In genomic region chr12:110992771-110993170, GRCm38 (mm10) we compare ENCODE assay signal across 8 mouse cellular contexts. TPM values are rescaled to one million over a fixed set of nuclear protein-coding genes. Genes with fewer than 3 reads are reported as not detected.
DNase-seq lines count a peak whose midpoint lies in the region; ATAC-seq lines count a peak whose summit lies in the region.

No protein-coding gene starts in this region.

- H3K36me3 ChIP-seq in heart, embryonic 14.5 days (ENCODE audit: control insufficient read depth, insufficient read depth, low read length): no peaks in the 10 kb centered on the region
- no peaks in the 10 kb centered on the region for H3K36me3 ChIP-seq in intestine, embryonic 14.5 days (ENCODE audit: control insufficient read depth, insufficient read depth, low read length)
- H3K36me3 ChIP-seq in liver, embryonic 16.5 days (ENCODE audit: control insufficient read depth, insufficient read depth): no peaks in the 10 kb centered on the region

- no peak for ATAC-seq in heart, embryonic 14.5 days (ENCODE audit: insufficient number of reproducible peaks, insufficient read depth, low FRiP score, low read depth)
- 0 out of 2 replicates have a peak, but pooled peaks have one; percentile 32 for ATAC-seq in cerebellum, adult (ENCODE audit: insufficient number of reproducible peaks, low FRiP score, low TSS enrichment)
- no peak for ATAC-seq in intestine, embryonic 14.5 days (replicated peaks; ENCODE audit: low FRiP score, low TSS enrichment, low read depth)
- no peak for ATAC-seq in liver, embryonic 16.5 days (ENCODE audit: low read depth)

- peak overlapping the region; percentile 73 for H3K9ac ChIP-seq in heart, embryonic 14.5 days (ENCODE audit: low read length)
- no peak overlapping the region for H3K9ac ChIP-seq in intestine, embryonic 14.5 days (ENCODE audit: low read length)
- no peak overlapping the region for H3K9ac ChIP-seq in liver, embryonic 16.5 days (ENCODE audit: low read depth, low read length)

- no peak for DNase-seq in heart, adult 18-20 months
- DNase-seq in intestine, embryonic 14.5 days (ENCODE audit: low spot score): no peak
- DNase-seq in T-cell, adult 2 months (ENCODE audit: low spot score): no peak
- no peak for DNase-seq in urinary bladder, postnatal 36 days (ENCODE audit: low spot score in 2 of 2)
- no peak for DNase-seq in left cerebral cortex, adult 18-20 months (ENCODE audit: low spot score in 2 of 2)

- 76% methylated on average over 12 of the region's 12 CpGs for WGBS in heart, embryonic 14.5 days
- WGBS in intestine, embryonic 14.5 days: 79% methylated on average over 12 of the region's 12 CpGs
- WGBS in liver, embryonic 16.5 days (ENCODE audit: insufficient replicate concordance): 77% methylated on average over 12 of the region's 12 CpGs

- no peaks in the 10 kb centered on the region for H3K27me3 ChIP-seq in heart, embryonic 14.5 days (ENCODE audit: control insufficient read depth, insufficient read depth, low read length)
- H3K27me3 ChIP-seq in intestine, embryonic 14.5 days (replicated peaks; ENCODE audit: control insufficient read depth, insufficient read depth, low read length): no peaks in the 10 kb centered on the region
- H3K27me3 ChIP-seq in liver, embryonic 16.5 days (ENCODE audit: control insufficient read depth, insufficient read depth, low read depth, low read length): no peaks in the 10 kb centered on the region

- H3K4me1 ChIP-seq in heart, embryonic 14.5 days (ENCODE audit: control insufficient read depth in 2 of 2, insufficient read depth in 2 of 2, low read length in 2 of 2): peaks cover 3 to 11% of the 10 kb centered on the region in 2 experiments; a peak in 2 of 4 replicates
- 0 out of 2 replicates have a peak, but pooled peaks cover 9% of the 10 kb centered on the region for H3K4me1 ChIP-seq in intestine, embryonic 14.5 days (replicated peaks; ENCODE audit: control insufficient read depth, insufficient read depth, low read length)
- H3K4me1 ChIP-seq in liver, embryonic 16.5 days (ENCODE audit: control insufficient read depth, low read depth, low read length): peaks cover 18% of the 10 kb centered on the region

- H3K4me2 ChIP-seq in heart, embryonic 14.5 days (ENCODE audit: low read length): peak overlapping the region; percentile 78
- peak overlapping the region; percentile 61 for H3K4me2 ChIP-seq in intestine, embryonic 14.5 days (ENCODE audit: low read length)
- peak overlapping the region; percentile 84 for H3K4me2 ChIP-seq in liver, embryonic 16.5 days (ENCODE audit: low read depth, low read length)

- peak overlapping the region in 1 of 2 experiments; percentile 83; a peak in 1 of 4 replicates for H3K27ac ChIP-seq in heart, embryonic 14.5 days (replicated peaks in 1 of 2; ENCODE audit: control insufficient read depth in 1 of 2, insufficient read depth in 1 of 2, low read depth in 2 of 2, low read length in 2 of 2)
- no peak overlapping the region for H3K27ac ChIP-seq in intestine, embryonic 14.5 days (ENCODE audit: low read depth)
- no peak overlapping the region for H3K27ac ChIP-seq in liver, embryonic 16.5 days (ENCODE audit: low read length)

- peak overlapping the region; percentile 49 to 74; a peak in 2 of 4 replicates for H3K4me3 ChIP-seq in heart, embryonic 14.5 days (ENCODE audit: control insufficient read depth in 1 of 2, insufficient read depth in 1 of 2, low read depth in 1 of 2, low read length in 2 of 2)
- peak overlapping the region; percentile 51; the same call in 1 of the 2 replicates for H3K4me3 ChIP-seq in intestine, embryonic 14.5 days (ENCODE audit: low read depth, low read length)
- peak overlapping the region; percentile 70; the same call in 1 of the 2 replicates for H3K4me3 ChIP-seq in liver, embryonic 16.5 days (ENCODE audit: low read depth, low read length)

- peaks cover 2% of the 10 kb centered on the region for H3K9me3 ChIP-seq in heart, embryonic 14.5 days (ENCODE audit: control insufficient read depth, low read length)
- H3K9me3 ChIP-seq in intestine, embryonic 14.5 days (ENCODE audit: control insufficient read depth, low read length): no peaks in the 10 kb centered on the region
- peaks cover 3% of the 10 kb centered on the region; the same call in 1 of the 2 replicates for H3K9me3 ChIP-seq in liver, embryonic 16.5 days (replicated peaks; ENCODE audit: control insufficient read depth, low read length)

RNA-seq across cellular contexts. Expression of gene Ankrd9, which starts 13.9 kb away (rescaled TPM):
- polyA plus RNA-seq in heart, embryonic 14.5 days (2014; fragmentation: Nextera tagmentation; extraction: Ambion mirVana): 10.8 TPM in 2 replicates
- 10 to 100 TPM; 59.5 to 68.0 TPM for total RNA-seq in heart, adult 18-20 months (2021)
- polyA plus RNA-seq in intestine, embryonic 14.5 days (2014; fragmentation: Nextera tagmentation; extraction: Ambion mirVana): 13.2 and 17.8 TPM in 2 replicates
- 54.7 and 55.9 TPM in 2 replicates for polyA plus RNA-seq in liver, embryonic 16.5 days (2015; fragmentation: Nextera tagmentation; extraction: Ambion mirVana)
- total RNA-seq in left cerebral cortex, adult 18-20 months (2021): 10 to 100 TPM; 19.6 to 21.1 TPM

RNA-seq across cellular contexts. Expression of gene Rcor1, which starts 46.4 kb away (rescaled TPM):
- polyA plus RNA-seq in heart, embryonic 14.5 days (2014; fragmentation: Nextera tagmentation; extraction: Ambion mirVana): 12.3 and 12.6 TPM in 2 replicates
- 10 to 100 TPM; 14.7 to 15.0 TPM for total RNA-seq in heart, adult 18-20 months (2021)
- 15.9 and 16.7 TPM in 2 replicates for polyA plus RNA-seq in intestine, embryonic 14.5 days (2014; fragmentation: Nextera tagmentation; extraction: Ambion mirVana)
- 4.1 and 4.4 TPM in 2 replicates for polyA plus RNA-seq in liver, embryonic 16.5 days (2015; fragmentation: Nextera tagmentation; extraction: Ambion mirVana)
- 10 to 100 TPM; 16.4 to 18.9 TPM for total RNA-seq in left cerebral cortex, adult 18-20 months (2021)
